Mouse (Mus musculus): ENCODE results near the gene Abhd16a. TPM values are rescaled to one million over a fixed set of nuclear protein-coding genes. Genes with fewer than 3 reads are reported as not detected.

Abhd16a gene
- polyA plus RNA-seq, 1 experiment from 2014 or later: 78.6 TPM

DNA sequence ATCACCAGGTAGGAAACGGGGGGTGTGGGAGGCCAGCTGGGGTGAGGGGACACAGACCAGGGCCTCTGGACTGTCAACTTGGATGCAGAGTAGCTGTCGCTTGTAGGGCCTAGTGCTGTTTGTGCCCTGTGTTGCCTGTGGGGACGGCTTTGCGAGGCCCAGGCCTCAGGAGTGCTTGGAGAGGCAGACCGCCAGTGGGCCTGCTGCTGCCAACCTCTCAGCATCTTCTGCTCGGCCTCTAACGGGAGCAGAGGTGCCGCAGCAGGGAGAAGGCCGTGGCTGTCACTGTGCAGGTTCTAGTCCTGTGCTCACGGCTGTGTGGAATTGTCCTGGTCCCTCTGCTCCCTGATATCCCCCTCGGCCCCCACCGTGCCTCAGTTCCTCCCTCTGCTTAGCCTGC lies 7.5 kb downstream of the Abhd16a start:
- no peak for ATAC-seq (ENCODE audit: low FRiP score)
- no peaks in the 10 kb centered on the region for H3K4me1 ChIP-seq
- H3K27ac ChIP-seq: no peak overlapping the region
- peaks cover 90% of the 10 kb centered on the region for H3K36me3 ChIP-seq
- no peak overlapping the region for H3K9ac ChIP-seq
- H3K9me3 ChIP-seq (replicated peaks): no peaks in the 10 kb centered on the region
- H3K27me3 ChIP-seq: no peaks in the 10 kb centered on the region
- 84% methylated on average over 12 of the region's 12 CpGs for WGBS
- no peak overlapping the region for H3K4me3 ChIP-seq
- no peak overlapping the region for H3K4me2 ChIP-seq (replicated peaks)

DNA sequence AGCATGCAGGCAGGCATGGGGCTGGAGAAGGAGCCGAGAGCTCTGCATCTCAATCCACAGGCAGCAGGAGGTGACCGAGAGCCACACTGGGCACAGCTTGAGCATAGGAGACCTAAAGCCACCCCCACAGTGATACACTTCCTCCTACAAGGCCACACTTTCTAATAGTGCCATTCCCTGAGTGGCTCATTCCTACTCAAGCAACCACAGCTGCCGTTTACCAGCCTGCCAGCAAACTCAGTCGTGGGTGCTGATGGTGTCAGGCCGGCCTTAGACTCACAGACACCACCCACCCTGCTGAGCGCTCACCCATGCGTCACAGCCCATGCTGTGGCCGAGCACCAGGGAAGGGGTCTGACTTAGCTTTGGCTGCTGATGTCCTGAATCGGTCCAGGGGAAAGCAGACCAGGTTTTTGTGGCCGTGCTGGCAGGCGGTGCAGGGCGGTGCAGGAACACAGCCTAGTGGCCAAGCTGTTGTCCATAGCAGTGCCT lies 8.1 kb downstream of the Abhd16a start:
- H3K4me1 ChIP-seq: no peaks in the 10 kb centered on the region
- H3K9ac ChIP-seq: no peak overlapping the region
- H3K4me2 ChIP-seq (replicated peaks): no peak overlapping the region
- ATAC-seq (ENCODE audit: low FRiP score): no peak
- H3K27ac ChIP-seq: no peak overlapping the region
- H3K36me3 ChIP-seq: peaks cover 90% of the 10 kb centered on the region
- H3K4me3 ChIP-seq: no peak overlapping the region
- no peaks in the 10 kb centered on the region for H3K27me3 ChIP-seq
- 79% methylated on average over 12 of the region's 12 CpGs for WGBS
- no peaks in the 10 kb centered on the region for H3K9me3 ChIP-seq (replicated peaks)

- H3K36me3 ChIP-seq: peaks cover 79% of the 10 kb centered on the region
- whole genome bisulfite sequencing: 70% methylated on average over 10 of the region's 10 CpGs
- no peak overlapping the region for H3K4me2 ChIP-seq (replicated peaks)
- no peaks in the 10 kb centered on the region for H3K27me3 ChIP-seq
- H3K27ac ChIP-seq: no peak overlapping the region
- no peak for ATAC-seq (ENCODE audit: low FRiP score)
- H3K9ac ChIP-seq: no peak overlapping the region
- H3K4me1 ChIP-seq: no peaks in the 10 kb centered on the region
- H3K4me3 ChIP-seq: no peak overlapping the region
- H3K9me3 ChIP-seq (replicated peaks): no peaks in the 10 kb centered on the region
These were observed 11.2 kb downstream of the Abhd16a start for GRCm38 (mm10) chr17:35100196-35100765.

DNA sequence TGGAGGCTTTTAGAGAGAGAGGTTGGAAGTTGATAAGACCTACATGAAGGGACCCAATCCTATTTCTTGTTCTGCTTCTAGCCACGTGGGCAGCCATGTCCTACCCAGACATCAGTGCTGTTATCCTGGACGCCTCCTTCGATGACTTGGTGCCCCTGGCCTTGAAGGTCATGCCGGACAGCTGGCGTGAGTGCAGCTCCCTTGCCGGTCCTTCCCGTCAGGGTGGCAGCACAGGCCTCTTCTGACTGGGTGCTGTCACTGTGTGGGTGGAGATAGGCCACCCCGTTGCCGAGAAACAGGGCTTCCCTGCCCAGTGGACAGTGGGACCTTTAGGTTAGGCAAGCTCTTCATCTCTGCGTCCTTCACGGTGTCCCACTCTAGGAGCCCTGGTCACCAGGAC lies 12.1 kb downstream of the Abhd16a start:
- Histone ChIP-seq H3K27ac (no peak overlapping the region), H3K4me2 (replicated peaks) (no peak overlapping the region), H3K36me3 (peaks cover 72% of the 10 kb centered on the region), H3K4me3 (no peak overlapping the region), H3K27me3 (no peaks in the 10 kb centered on the region), H3K9ac (no peak overlapping the region), H3K9me3 (replicated peaks) (no peaks in the 10 kb centered on the region), H3K4me1 (peaks cover 2% of the 10 kb centered on the region; the same call in 1 of the 2 replicates)
- WGBS: 88% methylated on average over 11 of the region's 11 CpGs
- ATAC-seq (ENCODE audit: low FRiP score): no peak

DNA sequence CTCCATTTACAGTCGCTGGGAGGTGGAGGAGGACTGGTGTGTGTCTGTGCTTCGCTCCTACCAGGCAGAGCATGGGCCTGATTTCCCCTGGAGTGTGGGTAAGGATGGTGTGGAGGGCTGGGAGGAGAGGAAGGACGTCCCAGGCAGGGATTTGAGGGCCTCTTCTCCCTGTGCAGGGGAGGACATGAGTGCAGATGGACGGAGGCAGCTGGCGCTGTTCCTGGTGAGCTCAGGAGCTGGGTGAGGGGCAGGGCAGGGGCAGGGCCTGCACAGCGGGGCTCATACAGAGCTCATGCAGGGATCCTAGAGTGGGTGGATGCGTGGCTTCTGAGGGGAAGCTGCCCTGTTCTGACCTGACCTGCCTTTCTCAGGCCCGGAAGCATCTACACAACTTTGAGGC lies 13.2 kb downstream of the Abhd16a start:
- Histone ChIP-seq H3K36me3 (peaks cover 61% of the 10 kb centered on the region), H3K4me3 (no peak overlapping the region), H3K4me2 (replicated peaks) (no peak overlapping the region), H3K9me3 (replicated peaks) (no peaks in the 10 kb centered on the region), H3K27me3 (no peaks in the 10 kb centered on the region), H3K4me1 (peaks cover 4% of the 10 kb centered on the region; the same call in 1 of the 2 replicates), H3K9ac (no peak overlapping the region), H3K27ac (no peak overlapping the region)
- no peak for ATAC-seq (ENCODE audit: low FRiP score)
- 81% methylated on average over 8 of the region's 8 CpGs for WGBS

- Histone ChIP-seq H3K9ac (0 out of 2 replicates have a peak overlapping the region, but pooled peaks have one; percentile 27), H3K27me3 (no peaks in the 10 kb centered on the region)
- WGBS: 71% methylated on average over 6 of the region's 6 CpGs
These were observed 14.2 kb downstream of the Abhd16a start for GRCm38 (mm10) chr17:35103221-35103690.

GRCm38 (mm10) chr17:35104079-35104478 lies 15.0 kb downstream of the Abhd16a start:
- Histone ChIP-seq H3K4me1 (peaks cover 4% of the 10 kb centered on the region; the same call in 1 of the 2 replicates), H3K27ac (no peak overlapping the region), H3K9ac (no peak overlapping the region), H3K4me2 (replicated peaks) (no peak overlapping the region), H3K27me3 (no peaks in the 10 kb centered on the region), H3K36me3 (peaks cover 50% of the 10 kb centered on the region), H3K9me3 (replicated peaks) (no peaks in the 10 kb centered on the region), H3K4me3 (no peak overlapping the region)
- 92% methylated on average over 7 of the region's 7 CpGs for WGBS
- ATAC-seq (ENCODE audit: low FRiP score): no peak

More at GRCm38 (mm10) chr17:35103221-35103690, 14.2 kb downstream of the Abhd16a start:
- Histone ChIP-seq H3K4me2 (replicated peaks) (no peak overlapping the region), H3K4me3 (no peak overlapping the region), H3K4me1 (peaks cover 4% of the 10 kb centered on the region; the same call in 1 of the 2 replicates), H3K27ac (no peak overlapping the region), H3K36me3 (peaks cover 57% of the 10 kb centered on the region), H3K9me3 (replicated peaks) (no peaks in the 10 kb centered on the region)
- no peak for ATAC-seq (ENCODE audit: low FRiP score)

GRCm38 (mm10) chr17:35104754-35105153 lies 15.7 kb downstream of the Abhd16a start:
- Histone ChIP-seq H3K27ac (no peak overlapping the region), H3K9ac (no peak overlapping the region), H3K36me3 (peaks cover 43% of the 10 kb centered on the region), H3K4me1 (peaks cover 4% of the 10 kb centered on the region; the same call in 1 of the 2 replicates), H3K4me2 (replicated peaks) (no peak overlapping the region), H3K4me3 (no peak overlapping the region), H3K27me3 (no peaks in the 10 kb centered on the region), H3K9me3 (replicated peaks) (no peaks in the 10 kb centered on the region)
- ATAC-seq (ENCODE audit: low FRiP score): no peak
- 78% methylated on average over 6 of the region's 6 CpGs for WGBS

DNA sequence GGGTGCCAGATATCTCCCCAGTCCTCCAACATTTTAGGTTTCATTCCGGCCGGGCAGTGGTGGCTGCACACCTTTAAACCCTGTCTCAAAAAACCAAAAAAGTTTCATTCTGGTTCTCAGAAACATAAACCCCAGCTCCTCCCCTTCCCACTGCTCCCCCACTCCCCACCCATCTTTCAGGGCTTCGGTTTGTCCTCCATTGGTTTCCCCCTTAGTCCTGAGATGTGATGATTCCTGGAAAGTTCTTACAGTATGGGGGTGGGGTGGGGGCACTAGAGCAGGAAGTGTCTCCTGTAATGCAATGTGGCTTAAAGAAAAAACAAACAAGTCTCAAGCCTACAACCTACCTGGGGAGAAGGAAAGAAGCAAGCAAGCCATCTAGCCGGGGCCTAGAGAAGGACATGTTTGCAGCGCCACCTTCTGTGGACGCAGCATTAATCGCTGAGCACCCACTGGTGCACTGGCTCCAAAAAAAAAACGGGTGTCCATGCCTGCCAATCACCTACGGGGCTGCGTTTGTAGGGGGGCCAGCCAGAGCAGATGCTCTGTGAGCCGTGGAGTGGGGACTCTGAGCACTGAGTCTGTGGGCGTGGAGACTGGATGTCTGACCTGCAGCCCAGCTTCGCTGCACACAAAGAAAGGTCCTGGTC lies 16.8 kb downstream of the Abhd16a start:
- ATAC-seq (ENCODE audit: low FRiP score): no peak
- H3K9me3 ChIP-seq (replicated peaks): no peaks in the 10 kb centered on the region
- WGBS: 26% methylated on average over 13 of the region's 13 CpGs
- H3K36me3 ChIP-seq: peaks cover 32% of the 10 kb centered on the region
- H3K4me3 ChIP-seq: no peak overlapping the region
- no peaks in the 10 kb centered on the region for H3K27me3 ChIP-seq
- no peak overlapping the region for H3K27ac ChIP-seq
- peak overlapping the region; percentile 51 for H3K9ac ChIP-seq
- peaks cover 4% of the 10 kb centered on the region; the same call in 1 of the 2 replicates for H3K4me1 ChIP-seq
- H3K4me2 ChIP-seq (replicated peaks): peak overlapping the region; percentile 37

DNA sequence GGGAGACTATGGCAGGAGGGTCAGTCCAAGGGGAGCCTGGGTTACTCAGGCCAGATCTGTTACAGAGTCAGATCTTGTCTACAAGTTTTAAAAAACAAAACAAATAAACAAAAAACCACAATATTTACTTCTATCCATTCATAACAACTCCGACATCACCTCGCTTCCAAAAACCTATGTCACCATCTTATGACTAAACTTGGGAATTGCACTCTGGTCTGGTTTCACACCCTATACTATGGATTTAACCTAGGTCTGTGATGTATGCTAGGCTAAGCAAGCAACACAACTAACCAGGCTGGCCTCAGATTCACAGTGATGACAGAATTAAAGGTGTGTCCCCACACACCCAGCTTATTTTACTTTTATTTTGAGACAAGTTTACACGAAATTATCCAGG lies 17.5 kb downstream of the Abhd16a start:
- H3K9me3 ChIP-seq (replicated peaks): no peaks in the 10 kb centered on the region
- H3K9ac ChIP-seq: no peak overlapping the region; the same call in 1 of the 2 replicates

DNA sequence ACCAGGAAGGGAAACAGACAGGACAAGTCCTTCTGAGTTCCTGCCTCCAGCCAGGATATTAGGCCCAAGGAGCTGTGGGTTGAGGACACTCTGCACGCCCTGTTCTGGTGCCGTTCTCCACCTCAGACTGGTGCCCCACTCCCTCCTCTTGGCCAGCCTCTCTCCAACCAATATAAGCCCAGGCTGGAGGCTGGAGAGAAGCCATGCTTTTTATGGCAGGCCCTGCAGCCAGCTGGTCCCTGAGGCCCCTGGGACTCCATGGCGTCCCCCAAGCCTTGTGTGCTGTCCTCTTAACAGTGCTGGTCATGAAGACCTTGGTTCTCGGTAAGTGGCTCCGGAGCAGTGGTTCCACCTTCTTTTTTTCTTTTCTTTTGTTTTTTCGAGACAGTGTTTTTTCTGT lies 19.0 kb downstream of the Abhd16a start, which contains the start of gene Ly6g5c:
Gene Ly6g5c, plus strand, starts transcription at position 183 of the 400 bp plus-strand sequence.
- H3K9ac ChIP-seq: no peak within 1 kb of the TSS
- no peak within 1 kb of the TSS for H3K4me2 ChIP-seq (replicated peaks)
- H3K36me3 ChIP-seq: peaks cover 9% of the 10 kb centered on the region
- H3K4me3 ChIP-seq: no peak within 1 kb of the TSS
- no peak within 1 kb of the TSS for H3K27ac ChIP-seq
- no peaks in the 10 kb centered on the region for H3K27me3 ChIP-seq
- WGBS: 82% methylated on average over 6 of the region's 6 CpGs
- ATAC-seq (ENCODE audit: low FRiP score): no peak
- peaks cover 4% of the 10 kb centered on the region; the same call in 1 of the 2 replicates for H3K4me1 ChIP-seq
- no peaks in the 10 kb centered on the region for H3K9me3 ChIP-seq (replicated peaks)

More for the DNA sequence above, 17.5 kb downstream of the Abhd16a start:
- Histone ChIP-seq H3K27ac (no peak overlapping the region), H3K27me3 (no peaks in the 10 kb centered on the region), H3K4me1 (peaks cover 4% of the 10 kb centered on the region; the same call in 1 of the 2 replicates), H3K4me3 (no peak overlapping the region), H3K4me2 (replicated peaks) (no peak overlapping the region), H3K36me3 (peaks cover 25% of the 10 kb centered on the region)
- no peak for ATAC-seq (ENCODE audit: low FRiP score)
- 62% methylated on average over 3 of the region's 3 CpGs for WGBS

GRCm38 (mm10) chr17:35111774-35112173 lies 22.7 kb downstream of the Abhd16a start:
- no peak overlapping the region for H3K27ac ChIP-seq
- 67% methylated on average over 9 of the region's 9 CpGs for WGBS
- H3K36me3 ChIP-seq: peaks cover 26% of the 10 kb centered on the region
- no peak overlapping the region for H3K4me2 ChIP-seq (replicated peaks)
- H3K4me3 ChIP-seq: no peak overlapping the region
- no peaks in the 10 kb centered on the region for H3K27me3 ChIP-seq
- no peak overlapping the region for H3K9ac ChIP-seq
- ATAC-seq (ENCODE audit: low FRiP score): no peak
- no peaks in the 10 kb centered on the region for H3K9me3 ChIP-seq (replicated peaks)
- no peaks in the 10 kb centered on the region for H3K4me1 ChIP-seq

Measured in hindbrain, embryonic 12.5 days (tissue).